Mouse (Mus musculus): ENCODE results near the gene Slc48a1.

Slc48a1 gene

DNA sequence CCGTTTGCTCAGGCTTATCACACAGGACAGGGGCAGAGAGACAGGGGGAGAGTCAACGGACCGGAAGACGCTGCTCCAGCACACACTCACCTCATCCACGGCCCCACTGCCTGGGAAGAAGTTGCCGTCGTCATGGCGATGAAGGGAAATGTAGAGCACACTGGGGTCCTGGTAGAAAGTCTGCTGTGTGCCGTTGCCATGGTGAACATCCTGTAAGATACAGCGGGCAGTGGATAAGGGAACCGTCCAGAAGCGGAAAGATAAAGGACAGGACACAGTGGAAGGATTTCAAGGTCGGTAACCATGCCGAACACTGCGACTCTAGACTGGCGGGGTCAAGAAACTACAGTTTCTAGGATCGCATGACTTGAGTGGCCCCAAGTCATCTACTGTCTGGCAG lies 19.8 kb downstream of the Slc48a1 start:
- in situ Hi-C loops (cut with MboI, MseI), result loop anchor here in 1 of 2 experiments (10.0 kb wide), 1 partner anchor 47 kb away; the partner anchor contains the start of gene Hdac7

DNA sequence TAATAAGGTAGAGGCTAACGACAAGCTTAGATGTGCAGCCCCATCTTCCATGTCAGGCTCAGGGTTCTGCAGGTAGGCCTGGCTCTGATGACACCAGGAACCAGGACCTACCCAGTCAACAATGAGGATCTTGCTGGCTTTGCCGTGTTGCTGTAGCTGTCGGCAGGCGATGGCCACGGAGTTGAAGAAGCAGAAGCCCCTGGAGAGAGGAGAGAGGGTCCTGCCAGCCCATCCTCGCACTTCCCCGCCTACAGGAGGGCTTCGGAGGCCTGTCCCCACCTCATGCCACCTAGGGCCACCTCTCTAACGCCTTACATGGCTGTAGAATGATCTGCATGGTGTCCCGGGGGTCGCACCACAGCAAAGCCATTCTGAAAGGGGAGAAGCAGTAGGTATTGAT lies 21.1 kb downstream of the Slc48a1 start:
- in situ Hi-C loops (cut with MboI, MseI), result loop anchor here in 1 of 2 experiments (10.0 kb wide), 1 partner anchor 45 kb away; the partner anchor contains the start of gene Hdac7

DNA sequence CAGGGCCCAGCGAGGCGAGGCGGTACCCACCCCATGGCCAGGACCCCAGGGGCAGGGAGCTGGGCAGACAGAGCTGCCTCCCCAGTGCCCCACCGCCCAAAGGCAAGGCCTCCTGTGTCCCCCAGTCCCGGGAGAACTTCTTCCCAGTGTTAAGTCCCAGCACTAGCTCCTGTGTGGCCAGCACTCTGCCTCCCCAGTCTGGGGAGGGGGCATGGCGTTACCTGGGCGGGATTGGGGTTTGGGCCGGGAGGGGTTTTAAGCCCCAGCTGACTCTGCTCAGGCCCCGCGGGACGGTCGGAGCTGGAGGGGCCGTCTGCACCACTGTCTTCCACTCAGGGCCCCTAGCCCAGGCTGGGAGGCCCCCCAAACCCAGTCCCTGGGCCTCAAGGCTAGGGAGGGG lies 22.5 kb downstream of the Slc48a1 start:
- in situ Hi-C loops (cut with MboI, MseI), result no loop called here

- in situ Hi-C loops (cut with MboI, MseI), result no loop called here
Measured at GRCm38 (mm10) chr15:97801811-97802210, 23.5 kb downstream of the Slc48a1 start.

- in situ Hi-C loops (cut with MboI, MseI), result no loop called here
Measured at GRCm38 (mm10) chr15:97802575-97802974, 24.3 kb downstream of the Slc48a1 start.

- in situ Hi-C loops (cut with MboI, MseI), result no loop called here
Measured at GRCm38 (mm10) chr15:97807867-97808266, 29.5 kb downstream of the Slc48a1 start.

GRCm38 (mm10) chr15:97808532-97808931 lies 30.2 kb downstream of the Slc48a1 start:
- in situ Hi-C loops (cut with MboI, MseI), result no loop called here

- in situ Hi-C loops (cut with MboI, MseI), result no loop called here
Measured at GRCm38 (mm10) chr15:97809206-97809605, 30.9 kb downstream of the Slc48a1 start.

GRCm38 (mm10) chr15:97809942-97810341 lies 31.6 kb downstream of the Slc48a1 start:
- in situ Hi-C loops (cut with MboI, MseI), result no loop called here

DNA sequence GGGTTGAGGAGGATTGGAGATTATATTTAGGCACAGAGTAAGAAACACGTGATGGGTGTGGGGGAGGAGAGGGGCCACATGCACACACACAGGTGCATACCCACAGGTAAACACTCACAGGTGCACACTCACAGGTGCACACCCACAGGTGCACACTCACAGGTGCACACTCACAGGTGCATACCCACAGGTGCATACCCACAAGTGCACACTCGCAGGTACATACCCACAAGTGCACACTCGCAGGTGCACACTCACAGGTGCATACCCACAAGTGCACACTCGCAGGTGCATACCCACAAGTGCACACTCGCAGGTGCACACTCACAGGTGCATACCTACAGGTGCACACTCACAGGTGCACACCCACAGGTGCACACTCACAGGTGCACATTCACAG lies 32.1 kb downstream of the Slc48a1 start:
- in situ Hi-C loops (cut with MboI, MseI), result no loop called here

GRCm38 (mm10) chr15:97811307-97811706 lies 33.0 kb downstream of the Slc48a1 start:
- in situ Hi-C loops (cut with MboI, MseI), result no loop called here

GRCm38 (mm10) chr15:97812126-97812525 lies 33.8 kb downstream of the Slc48a1 start:
- in situ Hi-C loops (cut with MboI, MseI), result no loop called here

GRCm38 (mm10) chr15:97812875-97813274 lies 34.6 kb downstream of the Slc48a1 start:
- in situ Hi-C loops (cut with MboI, MseI), result no loop called here

DNA sequence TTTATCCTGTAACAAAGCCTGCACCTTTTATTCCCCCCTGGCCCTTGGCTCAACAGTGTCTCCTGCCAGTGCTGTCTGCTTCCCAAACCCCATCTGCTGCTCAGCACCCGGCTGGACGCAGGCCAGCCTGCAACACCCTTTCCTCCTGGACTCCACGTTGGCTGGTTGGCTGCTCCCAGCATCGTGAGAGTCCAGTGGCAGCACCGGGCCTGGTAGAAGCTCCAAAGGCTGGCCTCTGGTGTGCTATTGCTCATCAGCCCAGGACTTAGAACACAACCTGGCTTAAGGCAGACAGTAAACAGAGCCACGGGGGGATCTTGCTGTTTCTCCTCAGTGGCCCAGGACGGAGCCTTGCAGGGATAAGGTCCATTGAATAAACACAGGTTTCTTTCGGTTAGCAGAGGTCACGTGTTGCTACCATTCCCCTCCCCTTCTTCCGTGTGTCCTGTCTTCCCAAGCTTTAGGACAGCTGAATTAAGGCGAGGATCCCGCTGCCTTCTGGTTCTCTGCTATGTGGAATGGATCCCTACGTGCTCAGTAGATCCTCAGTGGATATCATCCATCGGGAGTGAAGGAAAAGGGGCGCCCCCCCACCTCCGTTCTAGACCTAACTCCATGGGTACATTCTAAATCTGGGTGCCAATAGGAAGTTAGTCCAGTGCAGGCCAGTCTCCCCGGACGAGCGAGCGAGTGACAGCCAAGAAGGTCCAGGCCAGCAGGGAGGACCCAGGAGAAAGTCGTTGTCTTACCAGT lies 35.3 kb downstream of the Slc48a1 start:
- in situ Hi-C loops (cut with MboI, MseI), result no loop called here

- in situ Hi-C loops (cut with MboI, MseI), result no loop called here
Measured at GRCm38 (mm10) chr15:97814703-97815102, 36.4 kb downstream of the Slc48a1 start.

DNA sequence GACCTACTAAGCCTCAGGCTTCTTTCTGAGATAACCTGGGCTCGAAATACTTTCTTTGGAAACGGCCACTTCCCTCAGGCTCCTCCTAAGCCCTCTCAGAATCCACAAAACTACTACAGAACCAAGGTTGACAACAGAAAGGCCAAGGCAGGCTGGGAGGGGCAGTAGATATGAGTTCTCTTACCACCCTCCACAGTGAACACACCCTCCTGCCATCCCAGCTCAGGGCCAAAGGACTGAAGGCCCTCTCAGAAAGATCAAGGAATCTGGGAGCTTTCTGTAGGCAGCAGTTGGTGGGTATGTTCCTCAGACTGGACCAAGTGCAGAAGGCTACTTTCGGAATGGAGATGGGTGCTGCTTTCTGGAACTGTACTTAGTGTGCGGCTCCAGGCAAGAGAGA lies 36.9 kb downstream of the Slc48a1 start:
- in situ Hi-C loops (cut with MboI, MseI), result no loop called here

GRCm38 (mm10) chr15:97816199-97816994 lies 38.1 kb downstream of the Slc48a1 start:
- in situ Hi-C loops (cut with MboI, MseI), result no loop called here

- in situ Hi-C loops (cut with MboI, MseI), result loop anchor here in 1 of 2 experiments (10.0 kb wide), 1 partner anchor 1115 kb away; no protein-coding TSS in a partner anchor
Measured at GRCm38 (mm10) chr15:97819937-97820336, 41.6 kb downstream of the Slc48a1 start.

DNA sequence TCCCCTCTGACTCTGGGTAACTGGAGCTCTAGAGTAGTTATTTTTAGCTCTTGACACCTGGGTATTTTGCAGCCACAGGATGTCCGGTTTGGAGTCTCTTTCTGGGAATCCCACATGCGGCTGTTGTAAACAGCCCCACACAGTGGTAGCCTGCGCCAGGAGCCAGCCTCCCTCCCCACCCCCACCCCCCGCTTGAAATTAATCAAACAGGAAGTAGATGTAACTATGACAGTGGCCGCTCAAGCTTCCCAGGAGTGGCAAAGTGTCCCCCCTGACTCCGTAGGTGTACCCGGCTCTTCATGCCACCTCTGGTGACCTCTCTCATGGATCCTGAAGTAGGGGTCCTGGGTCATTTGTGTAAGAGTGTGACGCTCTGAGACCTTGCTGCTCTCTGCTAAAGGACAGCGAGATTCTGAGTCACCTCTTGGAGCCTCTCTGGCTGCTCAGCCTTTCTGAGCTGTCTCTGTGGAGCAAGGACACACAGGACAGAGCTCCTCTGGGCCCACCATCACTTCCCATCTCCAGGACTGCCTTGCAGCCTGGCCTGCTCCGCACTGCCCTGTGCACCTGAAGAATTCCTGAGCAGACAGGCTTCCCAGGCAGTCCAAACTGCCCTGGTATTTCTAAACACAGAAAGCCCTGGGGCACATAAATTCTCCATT lies 43.1 kb downstream of the Slc48a1 start:
- in situ Hi-C loops (cut with MboI, MseI), result loop anchor here in 1 of 2 experiments (10.0 kb wide), 1 partner anchor 1117 kb away; no protein-coding TSS in a partner anchor

DNA sequence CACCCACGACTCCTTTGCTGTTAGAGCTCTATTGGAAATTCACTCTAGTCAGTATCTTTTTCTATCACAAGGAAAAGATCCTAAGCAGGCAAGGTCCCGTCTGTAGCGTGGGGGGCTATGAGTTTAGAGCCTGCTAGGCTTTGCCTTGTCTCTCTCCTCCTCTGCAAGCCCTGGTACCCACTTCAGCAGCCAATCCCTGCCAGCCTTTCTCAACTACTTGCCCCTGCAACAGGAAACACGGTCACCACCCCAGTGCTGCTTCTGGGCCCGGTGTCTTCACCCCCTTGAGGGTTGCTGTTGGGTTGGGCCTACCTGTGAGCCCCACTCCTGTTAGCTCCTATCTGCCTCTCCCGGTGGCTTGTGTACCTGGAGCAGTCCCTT lies 43.7 kb downstream of the Slc48a1 start:
- in situ Hi-C loops (cut with MboI, MseI), result loop anchor here in 1 of 2 experiments (10.0 kb wide), 1 partner anchor 1117 kb away; no protein-coding TSS in a partner anchor

GRCm38 (mm10) chr15:97822545-97823228 lies 44.4 kb downstream of the Slc48a1 start:
- in situ Hi-C loops (cut with MboI, MseI), result loop anchor here in 1 of 2 experiments (10.0 kb wide), 1 partner anchor 1118 kb away; no protein-coding TSS in a partner anchor

All from T-helper 17 cell (primary cell).